Mouse (Mus musculus): ENCODE measurements at regions not wholly inside any gene's neighbourhood (a gene's known extent, or its start where the extent isn't known, plus 50 kb on each side); places are given as distances from the start of the nearest gene placed in this dataset.
"Not testable (repeated sequence)": the region's sequence is repeated elsewhere in the genome, so short reads cannot be mapped to it uniquely, and the experiment has no call there.

DNA sequence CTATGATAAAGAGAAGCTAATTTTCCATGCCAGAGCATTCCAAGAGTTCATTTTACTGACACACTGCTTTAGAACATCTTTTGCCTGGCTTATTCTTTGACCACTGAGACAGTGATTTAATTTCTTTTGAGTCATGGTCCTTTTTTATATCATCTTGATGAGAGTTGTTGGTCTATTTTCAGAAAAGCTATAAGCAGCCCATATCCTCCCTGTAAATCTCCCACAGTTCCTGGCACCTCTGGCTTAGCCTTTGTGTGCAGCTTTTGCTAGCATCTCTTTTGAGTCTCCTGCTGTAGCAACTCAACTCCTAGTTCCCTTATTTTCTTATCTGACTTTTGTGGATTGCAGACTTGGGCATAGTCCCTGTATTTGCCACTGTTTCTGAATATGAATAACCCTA is 207.5 kb upstream of the 4931417E11Rik start:
- no peak for DNase-seq (ENCODE audit: low spot score in 2 of 2)

DNA sequence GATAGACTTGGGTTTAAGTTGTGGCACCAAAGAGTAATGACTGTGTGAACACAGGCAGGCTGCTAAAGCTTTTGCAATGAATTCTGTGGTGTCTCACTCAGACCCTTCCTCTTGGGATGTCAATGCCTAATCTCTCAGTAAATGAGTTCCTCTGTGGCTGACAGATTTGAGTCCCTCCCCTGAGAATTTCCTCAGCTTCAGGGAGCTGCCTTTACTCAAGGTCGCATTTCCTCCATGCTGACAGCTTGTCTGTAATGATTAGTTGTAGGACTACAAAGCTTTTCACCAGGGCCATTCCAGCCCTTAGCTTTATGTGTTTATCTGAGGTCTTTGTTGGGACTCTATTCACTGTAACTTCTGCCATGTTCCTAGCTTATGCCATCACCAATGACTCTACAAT is 199.9 kb upstream of the 4931417E11Rik start:
- DNase-seq (ENCODE audit: low spot score in 2 of 2) = no peak

DNA sequence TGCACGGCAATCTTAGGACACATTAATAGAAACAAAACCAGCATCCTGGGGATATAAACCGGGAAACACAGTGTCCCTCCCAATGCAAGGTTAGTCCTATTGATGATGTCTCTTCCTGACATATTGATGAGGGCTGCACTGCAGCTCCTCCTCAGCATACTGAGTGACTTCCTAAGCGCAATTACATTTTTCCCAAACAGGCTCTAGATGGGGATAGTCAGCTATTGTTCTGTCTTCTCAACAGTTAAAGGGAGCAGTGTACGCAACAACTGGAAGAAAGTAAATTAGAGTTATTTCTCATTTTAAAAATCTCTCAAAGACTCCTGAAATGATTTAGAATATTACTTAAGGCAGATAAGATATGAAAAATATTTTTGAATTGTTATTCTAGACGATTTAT is 189.5 kb upstream of the 4931417E11Rik start:
- DNase-seq (ENCODE audit: low spot score in 2 of 2) = no peak

DNA sequence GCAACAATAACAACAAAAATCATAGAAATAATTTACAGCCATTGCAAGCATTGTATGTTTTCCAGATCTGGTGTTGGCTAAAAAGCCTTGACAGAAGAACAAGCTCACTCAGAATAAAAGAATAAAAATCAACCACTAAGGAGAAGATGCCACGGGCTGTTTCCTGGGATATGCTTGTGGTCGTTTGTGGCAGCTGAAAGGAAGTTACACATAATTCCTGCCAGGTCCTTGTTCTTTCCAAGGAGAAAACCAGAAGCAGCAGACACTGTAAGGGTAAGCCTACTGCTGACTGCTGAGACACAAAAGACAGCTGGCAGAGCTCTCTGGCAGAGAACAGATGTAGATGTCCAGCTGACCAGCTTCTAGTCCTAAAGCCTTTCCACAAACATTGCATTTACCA is 175.9 kb upstream of the 4931417E11Rik start:
- DNase-seq (ENCODE audit: low spot score in 2 of 2) = no peak

DNA sequence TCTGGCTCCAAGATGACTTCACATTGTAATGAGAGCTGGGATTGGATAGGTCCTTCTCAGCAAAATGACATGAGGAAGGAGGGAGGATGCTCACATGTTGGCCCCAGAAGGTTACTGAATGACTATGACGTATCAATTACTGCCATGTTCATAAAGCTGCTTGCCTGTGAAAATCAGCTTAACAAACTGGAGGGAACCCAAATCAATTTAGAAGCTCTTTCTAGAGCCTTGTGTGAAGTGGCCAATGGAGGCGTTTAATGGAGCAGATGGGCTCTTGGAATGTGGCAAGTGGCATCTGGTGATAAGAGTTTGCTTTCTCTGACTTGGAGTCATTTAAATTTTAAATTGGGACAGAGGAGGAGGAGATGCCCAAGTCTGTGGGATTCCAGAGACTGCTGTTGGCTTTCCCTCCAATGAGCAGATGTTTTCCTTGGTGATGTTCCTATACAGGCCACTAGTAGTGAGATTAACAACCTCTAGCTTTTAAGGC is 175.4 kb upstream of the 4931417E11Rik start:
- no peak for DNase-seq (ENCODE audit: low spot score in 2 of 2)

DNA sequence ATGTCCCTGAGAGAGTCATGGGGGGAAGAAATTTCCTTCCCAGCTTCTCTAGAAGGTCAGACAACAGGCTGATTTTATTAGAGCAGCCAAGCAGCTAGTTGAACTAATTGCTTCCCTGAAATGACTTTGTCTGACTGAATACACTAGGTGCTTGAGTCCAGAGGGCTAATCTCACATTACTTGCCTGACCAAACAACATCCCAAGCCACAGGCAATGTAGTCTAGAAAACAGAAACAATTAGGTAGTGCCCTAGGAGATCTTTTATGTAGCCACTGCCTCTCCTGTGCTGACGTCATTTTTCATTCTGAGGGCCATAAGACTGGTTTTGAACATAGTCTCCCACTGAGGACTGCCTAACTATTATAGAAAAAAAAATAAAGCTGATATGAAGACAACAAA is 159.1 kb upstream of the 4931417E11Rik start:
- DNase-seq (ENCODE audit: low spot score in 2 of 2) = no peak

DNA sequence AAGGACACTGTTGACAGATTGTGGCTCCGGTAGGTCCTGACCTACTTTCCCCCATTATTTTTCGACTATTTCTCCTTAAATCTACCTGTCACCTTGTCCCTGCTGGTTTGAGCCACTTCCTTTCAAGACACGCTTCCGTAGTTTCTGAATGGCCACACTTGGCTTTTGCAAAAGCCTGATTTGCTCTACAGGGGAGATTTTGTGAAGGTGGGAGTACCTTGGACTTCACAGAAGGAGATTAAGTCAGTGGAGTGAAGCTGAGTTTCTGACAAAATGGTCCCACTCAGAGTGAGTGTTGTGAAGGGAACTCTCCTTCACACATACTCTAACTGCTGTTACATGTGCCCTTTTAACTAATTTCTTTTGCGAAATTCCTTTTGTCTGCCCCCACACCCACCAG is 157.0 kb upstream of the 4931417E11Rik start:
- no peak for DNase-seq (ENCODE audit: low spot score in 2 of 2)

DNA sequence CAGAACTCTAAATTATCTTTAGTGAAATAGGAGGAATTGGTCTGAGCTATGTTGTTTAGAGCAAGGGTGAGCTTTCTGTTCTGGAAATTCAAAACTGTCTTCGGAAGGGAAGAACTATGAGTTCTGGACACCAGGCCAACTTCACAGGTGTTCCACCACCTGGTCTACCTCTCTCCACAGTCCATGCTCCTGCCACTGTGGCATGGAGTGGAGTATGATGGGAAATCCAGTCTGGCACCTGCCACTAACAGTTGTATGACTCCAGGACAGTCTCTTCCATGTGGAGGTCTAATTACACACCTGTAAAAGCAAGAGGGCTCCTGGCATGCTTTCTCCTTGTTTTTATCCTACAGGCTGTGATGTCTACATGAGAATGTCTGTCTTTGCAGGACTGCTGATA is 154.7 kb upstream of the 4931417E11Rik start:
- DNase-seq (ENCODE audit: low spot score in 2 of 2) = no peak

DNA sequence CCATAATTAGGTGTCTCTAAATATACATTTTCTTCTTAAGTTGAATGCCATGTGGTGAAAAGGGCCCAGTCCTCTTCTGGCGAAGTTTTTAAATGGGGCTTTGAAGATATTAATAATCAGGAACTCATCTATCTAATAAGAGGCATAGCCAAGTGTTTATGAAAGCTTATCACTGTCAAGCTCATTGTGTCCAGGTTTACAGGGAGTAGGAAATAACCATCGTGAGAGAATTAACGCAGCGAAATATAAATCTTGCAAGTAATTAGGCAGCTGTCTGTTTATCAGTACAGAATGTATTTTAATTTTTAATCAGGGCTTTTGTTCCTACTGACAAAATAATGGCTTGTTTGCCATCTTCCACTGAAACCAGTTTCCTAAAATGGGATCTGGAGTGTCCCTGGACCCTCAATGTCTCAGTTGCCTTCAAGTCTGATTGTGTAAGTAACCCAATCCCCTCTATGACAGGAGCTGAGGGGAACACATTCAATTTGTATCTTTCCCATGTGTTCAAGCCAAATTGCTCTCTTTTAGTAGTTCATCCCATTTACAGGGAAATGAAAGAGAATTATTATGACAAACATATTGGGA is 152.5 kb upstream of the 4931417E11Rik start:
- DNase-seq (ENCODE audit: low spot score in 2 of 2) = no peak

DNA sequence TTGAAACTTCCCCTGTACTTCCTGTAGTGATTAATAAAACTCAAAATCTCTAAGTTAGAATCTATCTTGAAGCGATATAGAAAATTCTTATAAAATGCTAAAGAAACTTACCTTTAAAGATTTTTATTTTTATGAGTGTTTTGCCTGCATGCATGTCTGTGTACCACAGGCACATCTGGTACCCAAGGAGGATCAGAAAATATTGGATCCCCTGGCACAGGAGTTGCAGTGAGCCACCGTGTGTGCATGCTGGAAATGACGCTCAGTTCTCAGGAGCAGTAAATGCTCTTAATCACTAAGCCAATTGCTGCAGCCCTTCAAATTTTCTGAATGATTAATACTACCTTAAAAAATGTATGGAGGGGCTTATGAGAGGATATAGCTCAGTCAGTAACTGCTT is 142.8 kb upstream of the 4931417E11Rik start:
- no peak for DNase-seq (ENCODE audit: low spot score in 2 of 2)

DNA sequence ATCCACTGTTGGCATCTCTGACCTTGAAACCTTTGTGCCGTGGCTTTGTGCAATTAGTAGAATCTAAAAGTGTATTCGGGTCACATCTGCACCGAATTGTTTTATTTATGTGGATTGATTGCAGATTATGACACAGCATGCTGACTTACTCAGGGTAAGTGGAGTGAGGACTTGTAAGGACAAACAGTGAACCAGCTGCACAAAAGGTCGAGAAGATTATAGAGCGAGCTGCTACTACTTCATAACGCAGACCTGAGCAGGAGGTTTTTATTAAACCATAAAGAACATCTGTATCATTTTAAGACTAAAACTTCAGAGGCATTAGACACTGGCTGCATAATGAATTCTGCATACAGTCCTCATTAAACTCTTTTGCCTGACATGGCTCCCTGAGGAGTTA is 142.4 kb upstream of the 4931417E11Rik start:
- no peak for DNase-seq (ENCODE audit: low spot score in 2 of 2)

DNA sequence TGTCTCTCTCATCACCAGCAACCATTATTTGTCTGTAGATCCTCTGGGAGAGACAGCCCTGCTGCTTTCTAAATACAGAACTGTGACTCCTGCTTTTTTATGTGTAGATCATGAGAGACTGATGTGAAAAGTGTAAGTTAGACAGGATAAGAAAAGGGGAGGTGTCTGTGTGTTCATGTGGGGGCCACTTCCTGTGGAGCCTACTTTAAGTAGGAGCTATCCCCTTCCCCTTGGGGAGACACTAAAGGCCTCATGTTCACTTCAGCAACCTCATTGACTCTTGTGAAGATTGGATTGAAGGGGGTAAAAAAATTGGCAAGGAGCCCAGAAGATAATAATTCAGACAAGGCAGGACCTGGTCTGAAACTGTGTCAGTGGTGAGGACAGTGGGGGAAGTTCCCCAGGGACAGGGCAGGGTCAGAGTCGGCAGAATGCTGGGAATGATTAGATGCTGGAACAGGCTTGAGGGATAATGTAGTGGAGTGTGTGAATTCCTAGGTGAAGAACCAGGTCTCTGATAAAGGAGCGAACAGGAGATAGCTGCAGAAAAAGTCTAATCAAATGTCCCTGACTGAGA is 140.7 kb upstream of the 4931417E11Rik start:
- DNase-seq (ENCODE audit: low spot score in 2 of 2) = no peak

DNA sequence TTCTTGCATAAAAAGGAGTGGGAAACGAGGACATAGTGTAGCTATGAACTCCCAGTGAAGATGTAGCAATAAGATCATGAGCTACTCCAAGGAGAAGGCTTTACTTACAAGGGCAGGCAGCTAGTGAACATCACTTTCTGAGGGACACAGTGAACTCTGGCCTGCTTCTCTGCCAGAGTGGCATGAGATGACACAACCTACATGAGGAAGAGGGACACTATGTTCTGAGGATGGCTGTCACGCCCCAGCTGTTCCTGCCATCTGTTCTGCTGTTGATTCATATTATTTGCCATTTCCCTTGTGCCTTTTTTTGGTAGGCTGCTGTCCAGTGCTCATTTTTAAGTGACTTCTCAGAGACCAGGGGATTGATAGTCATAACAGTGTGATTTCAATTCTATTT is 118.2 kb upstream of the 4931417E11Rik start:
- DNase-seq (ENCODE audit: low spot score in 2 of 2) = no peak

DNA sequence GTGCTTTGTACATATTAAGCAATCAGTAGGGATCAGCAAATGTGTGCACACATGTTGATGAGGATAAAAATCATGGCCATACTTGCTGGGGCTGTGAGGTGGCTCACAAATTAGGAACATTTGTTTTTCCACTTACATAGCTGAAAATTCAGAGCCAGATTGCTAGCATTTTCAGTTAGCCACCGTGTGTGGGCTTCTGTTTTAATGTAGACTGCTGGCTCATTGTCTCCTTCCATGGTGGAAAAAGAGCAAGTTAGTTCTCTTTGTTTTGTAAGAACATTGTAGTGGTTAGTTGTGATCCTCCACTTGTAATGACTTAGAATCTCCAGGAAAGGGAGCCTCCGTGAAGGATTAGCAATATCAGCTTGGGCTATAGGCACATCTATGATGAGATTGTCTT is 107.2 kb upstream of the 4931417E11Rik start:
- no peak for DNase-seq (ENCODE audit: low spot score in 2 of 2)

DNA sequence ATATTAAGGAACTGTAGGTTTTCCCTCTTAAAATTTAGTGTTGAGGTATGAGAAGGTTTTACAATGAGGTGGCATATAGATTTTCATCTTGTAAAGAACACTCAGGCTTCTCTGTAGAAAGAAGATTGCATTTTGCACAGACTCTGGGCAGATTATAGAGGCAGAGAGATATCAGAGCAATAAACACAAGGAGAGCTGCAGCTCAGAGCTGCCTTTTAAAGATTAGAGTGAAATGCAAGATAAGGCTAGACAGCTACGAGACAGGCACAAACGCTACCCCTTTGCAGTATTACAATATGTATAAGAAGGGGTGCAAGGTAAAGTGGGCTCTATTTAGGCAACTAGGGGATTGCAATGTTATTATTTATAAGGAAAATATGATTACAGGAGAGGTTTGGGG is 90.5 kb upstream of the 4931417E11Rik start:
- no peak for DNase-seq (ENCODE audit: low spot score in 2 of 2)

DNA sequence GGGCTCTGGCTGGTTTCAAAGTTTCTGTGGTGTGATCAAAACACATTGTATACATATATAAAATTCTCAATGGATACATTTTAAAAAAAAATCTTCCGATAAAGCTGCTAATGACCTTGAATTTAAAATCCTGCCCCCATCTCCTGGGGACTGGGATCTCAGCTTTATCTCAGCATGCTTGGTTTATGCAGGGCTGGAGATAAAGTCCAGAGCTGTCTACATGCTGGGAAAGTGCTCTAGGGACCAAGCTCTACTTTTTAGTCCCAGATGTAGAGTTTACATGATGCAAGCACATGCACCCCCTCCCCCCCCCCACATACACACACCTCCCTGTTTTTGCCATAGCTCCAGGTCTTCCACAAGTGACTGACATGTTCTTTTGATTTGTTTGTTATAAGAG is 61.1 kb upstream of the 4931417E11Rik start:
- DNase-seq (ENCODE audit: low spot score in 2 of 2) = no peak

DNA sequence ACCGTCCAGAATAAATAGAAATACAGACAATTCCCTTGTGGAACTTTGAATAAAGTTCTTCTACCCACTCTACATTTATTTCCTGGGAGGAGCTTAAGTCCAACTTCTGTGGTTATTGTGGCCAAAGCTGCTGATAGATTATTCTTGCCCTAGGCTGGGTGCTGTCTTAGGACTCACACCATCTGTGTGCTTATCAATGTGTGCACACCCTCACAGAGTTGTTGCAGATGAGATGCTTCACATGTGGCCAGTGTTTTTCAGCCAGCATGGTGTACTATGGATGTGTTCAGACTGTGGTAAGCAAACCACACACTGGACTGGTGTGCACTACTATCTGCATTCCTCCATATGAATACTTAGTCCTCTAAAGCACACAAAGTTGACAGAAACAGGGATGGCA is 60.6 kb upstream of the 4931417E11Rik start:
- DNase-seq (ENCODE audit: low spot score in 2 of 2) = no peak

DNA sequence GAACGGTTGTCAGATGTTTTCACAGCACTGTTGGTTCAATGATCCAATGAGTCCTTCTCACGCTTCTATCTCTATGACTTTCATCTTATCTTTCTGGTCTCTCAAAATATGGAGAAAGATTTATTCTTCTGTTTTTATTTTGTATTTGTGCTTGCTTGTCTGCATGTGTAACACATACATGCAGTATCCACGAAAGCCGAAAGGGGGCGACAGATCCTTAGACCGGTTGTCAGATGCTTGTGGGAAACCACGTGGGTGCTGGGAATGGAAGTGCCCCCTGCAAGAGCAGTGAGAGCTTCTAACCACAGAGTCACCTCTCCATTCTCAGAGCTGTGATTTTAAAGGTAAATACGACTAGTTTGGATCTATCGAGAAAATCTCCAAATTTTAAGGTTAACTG is 54.2 kb upstream of the 4931417E11Rik start:
- peak in 1 of 2 experiments; percentile 15 for DNase-seq (ENCODE audit: low spot score in 2 of 2)

DNA sequence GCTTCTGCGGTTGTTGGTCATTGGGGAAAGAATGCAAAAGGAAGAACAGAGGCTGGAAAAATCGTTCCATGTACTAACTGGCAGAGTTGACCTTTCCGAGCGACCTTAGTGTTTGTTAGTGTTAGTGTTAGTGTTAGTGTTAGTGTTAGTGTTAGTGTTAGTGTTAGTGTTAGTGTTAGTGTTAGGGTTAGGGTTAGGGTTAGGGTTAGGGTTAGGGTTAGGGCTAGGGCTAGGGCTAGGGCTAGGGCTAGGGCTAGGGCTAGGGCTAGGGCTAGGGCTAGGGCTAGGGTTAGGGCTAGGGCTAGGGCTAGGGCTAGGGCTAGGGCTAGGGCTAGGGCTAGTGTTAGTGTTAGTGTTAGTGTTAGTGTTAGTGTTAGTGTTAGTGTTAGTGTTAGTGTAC is 50.4 kb upstream of the 4931417E11Rik start:
- DNase-seq (ENCODE audit: low spot score in 2 of 2) = not testable (repeated sequence)
